Mouse (Mus musculus) lung, postnatal 0 days (tissue): Measurements from ENCODE around the gene BC049352.

Experiments
- CTCF ChIP-seq: IDR thresholded peaks from 2 replicates; pipeline ENCODE4 v1.5.1; 2016; ENCODE audit warnings: antibody characterized with exemption, mild to moderate bottlenecking
- EP300 ChIP-seq: IDR thresholded peaks from 2 replicates; pipeline ENCODE4 v1.6.1; 2016; ENCODE audit warnings: antibody characterized with exemption, mild to moderate bottlenecking, control low read depth

DNA sequence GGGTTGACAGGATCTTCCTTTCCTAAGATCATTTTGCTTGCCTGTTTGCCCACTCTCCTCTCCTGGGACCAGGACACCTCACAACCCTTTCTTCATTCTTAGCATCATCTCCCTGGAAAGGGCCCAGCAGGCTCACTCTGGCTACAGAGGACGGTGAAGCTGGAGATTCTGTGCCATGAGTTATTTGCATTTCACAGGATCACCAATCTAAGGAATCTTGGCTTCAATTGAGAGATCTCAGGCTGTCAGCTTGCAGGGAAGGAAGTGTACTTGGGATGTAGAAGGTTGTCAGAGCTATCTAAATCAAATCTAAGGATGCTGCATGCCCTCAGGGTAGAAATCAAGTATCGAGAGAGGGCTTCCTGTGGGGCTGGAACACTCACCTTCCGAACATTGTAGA lies 8.3 kb upstream of the BC049352 start:
- TF ChIP-seq EP300 (no peak), CTCF (no peak)
